Mouse (Mus musculus) gastrocnemius, adult 18-20 months (tissue): ENCODE results near the gene Fars2. TPM values are rescaled to one million over a fixed set of nuclear protein-coding genes. Genes with fewer than 3 reads are reported as not detected.

Experiments used
- DNase-seq: peaks from one replicate; pipeline ENCODE4 v3.0.0; 2021; ENCODE audit warnings: low spot score
- total RNA-seq, 2 experiments: library from RNA; stranded (reverse); gene quantifications; 2 replicates each; pipeline ENCODE4 v1.2.3; 2021

Gene Fars2
- total RNA-seq, 2 experiments from 2014 or later = 34.7 to 36.1 TPM

GRCm38 (mm10) chr13:36731016-36731930, 614.1 kb downstream of the Fars2 start:
- DNase-seq = no peak

- DNase-seq = no peak
Measured at GRCm38 (mm10) chr13:36731931-36732461, 614.8 kb downstream of the Fars2 start.

GRCm38 (mm10) chr13:36732891-36733490, 615.8 kb downstream of the Fars2 start:
- DNase-seq = no peak

GRCm38 (mm10) chr13:36733566-36733965, 616.4 kb downstream of the Fars2 start:
- no peak for DNase-seq

GRCm38 (mm10) chr13:36733989-36734690, 616.9 kb downstream of the Fars2 start:
- no peak for DNase-seq

- DNase-seq = no peak
Measured at GRCm38 (mm10) chr13:36734731-36735571, 617.7 kb downstream of the Fars2 start, which contains the start of gene Nrn1. Gene Nrn1 (minus strand): TSS chr13:36735131.

- DNase-seq = no peak
Measured at GRCm38 (mm10) chr13:36735901-36736618, 618.8 kb downstream of the Fars2 start.

GRCm38 (mm10) chr13:36736619-36736996, 619.4 kb downstream of the Fars2 start:
- DNase-seq = no peak

GRCm38 (mm10) chr13:36750056-36750455, 632.8 kb downstream of the Fars2 start:
- no peak for DNase-seq

GRCm38 (mm10) chr13:36751861-36752260, 634.6 kb downstream of the Fars2 start:
- DNase-seq = no peak

GRCm38 (mm10) chr13:36766801-36767200, 649.6 kb downstream of the Fars2 start:
- DNase-seq = no peak

Other genes starting within 250 kb of the Fars2 start
- 10 to 100 TPM; 11.8 to 17.2 TPM for gene Rpp40, start 211.1 kb upstream of the Fars2 start, total RNA-seq
- not detected for gene Ppp1r3g, start 158.6 kb upstream of the Fars2 start, total RNA-seq
- 1 to 10 TPM; 6.8 to 6.9 TPM for gene Lyrm4, start 114 bp downstream of the Fars2 start, total RNA-seq